Mouse (Mus musculus): ENCODE measurements around the gene Rad23a. TPM values are rescaled to one million over a fixed set of nuclear protein-coding genes. Genes with fewer than 3 reads are reported as not detected.

The Rad23a gene
- polyA plus RNA-seq, 1 experiment from 2014 or later: 88.1 TPM

GRCm38 (mm10) chr8:84788896-84789295 is 51.6 kb downstream of the Rad23a start:
- Histone ChIP-seq H3K4me2 (ENCODE audit: low read length) (peak overlapping the region; percentile 31), H3K4me1 (ENCODE audit: control insufficient read depth, insufficient read depth, low read length) (peaks cover 65% of the 10 kb centered on the region), H3K27me3 (replicated peaks; ENCODE audit: control insufficient read depth, insufficient read depth, low read length) (peaks cover 42% of the 10 kb centered on the region), H3K9me3 (replicated peaks; ENCODE audit: control insufficient read depth, low read length) (no peaks in the 10 kb centered on the region), H3K4me3 (ENCODE audit: low read depth, low read length) (no peak overlapping the region), H3K9ac (ENCODE audit: low read length) (peak overlapping the region; percentile 77; the same call in 1 of the 2 replicates), H3K36me3 (ENCODE audit: control insufficient read depth, insufficient read depth, low read length) (0 out of 2 replicates have a peak, but pooled peaks cover 2% of the 10 kb centered on the region), H3K27ac (ENCODE audit: low read depth, low read length) (peak overlapping the region; percentile 79)
- no peak for DNase-seq (ENCODE audit: low spot score)
- WGBS: 15% methylated on average over 11 of the region's 11 CpGs
- no peak for ATAC-seq

DNA sequence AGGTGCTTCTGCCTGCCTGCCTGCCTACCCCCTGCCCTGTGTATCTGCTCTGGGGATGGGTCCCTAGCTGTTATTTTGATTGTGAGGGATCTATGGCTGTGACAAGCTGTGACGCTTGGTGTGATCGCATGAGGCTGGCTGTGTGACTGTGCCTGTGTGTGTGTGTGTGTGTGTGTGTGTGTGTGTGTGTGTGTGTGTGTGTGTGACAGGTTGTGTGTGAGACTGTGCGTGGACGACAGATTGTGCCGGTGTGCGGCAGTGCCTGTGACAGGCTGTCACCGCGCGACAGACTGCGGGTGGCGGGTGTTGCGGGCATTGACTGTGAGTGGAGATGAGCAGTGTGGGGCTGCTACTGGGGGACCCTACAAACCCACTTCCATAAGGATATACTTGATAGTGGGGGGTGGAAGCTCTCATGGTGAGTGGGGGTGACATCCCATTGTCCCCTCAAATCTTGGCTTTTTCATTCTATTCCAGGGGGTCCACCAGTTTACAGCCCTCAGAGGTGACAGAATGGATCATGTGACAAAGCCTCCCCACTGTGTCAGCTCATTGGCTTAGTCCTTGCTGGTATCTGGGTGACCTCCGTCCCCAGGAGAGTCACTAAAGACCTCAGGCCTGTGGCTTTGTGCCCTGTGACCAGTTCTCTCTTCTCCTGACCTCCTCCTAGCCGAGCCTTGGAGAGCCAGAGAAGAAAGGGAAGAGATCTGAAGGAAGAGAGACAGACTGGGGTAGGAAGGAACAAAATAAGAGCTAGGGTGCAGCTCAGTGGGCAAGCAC is 52.8 kb downstream of the Rad23a start:
- peak overlapping the region; percentile 55 for H3K4me2 ChIP-seq (ENCODE audit: low read length)
- DNase-seq (ENCODE audit: low spot score): no peak
- peak overlapping the region; percentile 78 for H3K27ac ChIP-seq (ENCODE audit: low read depth, low read length)
- peaks cover 64% of the 10 kb centered on the region for H3K4me1 ChIP-seq (ENCODE audit: control insufficient read depth, insufficient read depth, low read length)
- no peak overlapping the region for H3K4me3 ChIP-seq (ENCODE audit: low read depth, low read length)
- WGBS: 12% methylated on average over 14 of the region's 14 CpGs
- ATAC-seq: peak; percentile 57
- peaks cover 48% of the 10 kb centered on the region for H3K27me3 ChIP-seq (replicated peaks; ENCODE audit: control insufficient read depth, insufficient read depth, low read length)
- H3K36me3 ChIP-seq (ENCODE audit: control insufficient read depth, insufficient read depth, low read length): 0 out of 2 replicates have a peak, but pooled peaks cover 2% of the 10 kb centered on the region
- H3K9ac ChIP-seq (ENCODE audit: low read length): peak overlapping the region; percentile 77
- H3K9me3 ChIP-seq (replicated peaks; ENCODE audit: control insufficient read depth, low read length): no peaks in the 10 kb centered on the region

DNA sequence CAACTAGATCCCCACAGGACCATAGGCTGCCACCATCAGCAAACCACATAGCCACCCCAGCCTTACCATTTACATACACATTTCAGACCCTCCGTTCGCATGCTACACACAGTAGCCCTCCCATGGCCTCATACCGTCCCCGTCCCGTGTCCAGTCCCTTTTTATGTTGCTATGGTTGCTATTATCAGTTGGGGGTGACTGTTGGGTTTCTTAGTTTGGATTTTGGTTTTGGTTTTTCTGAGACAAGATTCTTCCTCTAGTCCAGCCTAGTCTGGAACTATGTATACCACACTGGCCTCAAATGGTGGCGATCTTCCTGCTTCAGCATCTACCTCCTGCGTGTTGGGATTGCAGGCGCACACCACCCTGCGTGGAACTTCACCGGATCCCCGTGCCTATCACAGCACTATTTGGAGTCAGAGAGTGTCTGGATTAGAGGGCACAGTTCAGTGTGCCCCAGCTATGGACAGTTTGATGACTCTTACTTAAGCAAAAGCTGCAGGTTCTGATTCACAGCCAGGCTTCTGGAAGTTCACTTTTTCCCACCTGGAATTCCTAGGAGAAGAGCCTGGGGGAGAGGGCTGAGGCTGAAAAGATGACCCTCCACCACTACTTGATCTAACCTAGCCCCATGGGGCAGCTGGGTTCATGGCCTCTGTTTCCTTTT is 53.5 kb downstream of the Rad23a start:
- Histone ChIP-seq H3K27ac (ENCODE audit: low read depth, low read length) (peak overlapping the region; percentile 78), H3K9ac (ENCODE audit: low read length) (peak overlapping the region; percentile 77), H3K27me3 (replicated peaks; ENCODE audit: control insufficient read depth, insufficient read depth, low read length) (peaks cover 55% of the 10 kb centered on the region), H3K4me3 (ENCODE audit: low read depth, low read length) (no peak overlapping the region), H3K36me3 (ENCODE audit: control insufficient read depth, insufficient read depth, low read length) (0 out of 2 replicates have a peak, but pooled peaks cover 2% of the 10 kb centered on the region), H3K9me3 (replicated peaks; ENCODE audit: control insufficient read depth, low read length) (no peaks in the 10 kb centered on the region), H3K4me1 (ENCODE audit: control insufficient read depth, insufficient read depth, low read length) (peaks cover 65% of the 10 kb centered on the region), H3K4me2 (ENCODE audit: low read length) (peak overlapping the region; percentile 55)
- 22% methylated on average over 11 of the region's 11 CpGs for WGBS
- DNase-seq (ENCODE audit: low spot score): no peak
- no peak for ATAC-seq

DNA sequence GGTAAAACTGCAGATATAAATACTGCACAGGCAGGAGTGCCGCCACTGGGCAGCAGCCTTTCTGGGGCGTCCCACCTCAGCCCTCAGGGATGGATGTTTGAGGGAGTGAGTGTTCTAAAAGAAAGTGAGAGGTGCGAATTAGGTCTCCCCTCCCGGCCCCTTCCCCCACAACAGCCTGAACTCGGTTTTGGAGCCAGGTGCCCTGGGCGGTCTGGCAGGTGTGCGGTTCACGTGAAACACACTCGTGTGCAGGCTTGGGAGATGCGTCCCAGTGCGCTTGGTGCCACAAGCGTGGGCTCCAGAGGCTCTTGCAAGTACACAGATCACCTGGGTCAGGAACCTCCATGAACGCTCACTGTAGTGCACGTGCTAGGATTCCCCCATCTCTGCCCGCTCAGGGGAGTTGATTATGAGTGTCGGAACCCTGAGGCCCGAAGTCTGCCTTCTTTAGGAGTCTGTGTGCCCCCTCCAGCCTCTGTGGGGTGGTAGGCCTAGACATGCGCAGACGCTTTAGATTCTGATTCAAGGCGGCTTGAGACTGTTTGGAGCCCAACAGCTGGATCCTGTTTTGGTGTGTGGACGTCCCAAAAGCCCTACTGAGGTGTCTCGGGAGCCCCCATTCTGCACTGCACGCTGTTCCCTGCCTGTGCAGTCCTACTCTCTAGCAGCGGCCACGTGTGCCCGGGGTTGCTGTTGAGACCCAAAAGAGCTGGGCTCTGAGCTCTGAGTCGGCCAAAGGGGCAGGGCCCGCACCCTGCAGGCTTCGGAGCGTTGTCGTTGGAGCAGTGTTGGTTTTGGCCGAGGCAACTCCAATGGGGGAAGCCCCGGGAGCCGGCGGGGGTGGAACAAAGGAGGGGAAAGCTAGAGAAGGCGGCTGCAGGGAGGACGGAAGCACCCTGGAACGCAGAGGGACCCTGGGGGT is 54.4 kb downstream of the Rad23a start:
- peak overlapping the region; percentile 20 for H3K4me3 ChIP-seq (ENCODE audit: low read depth, low read length)
- peaks cover 69% of the 10 kb centered on the region for H3K4me1 ChIP-seq (ENCODE audit: control insufficient read depth, insufficient read depth, low read length)

GRCm38 (mm10) chr8:84785506-84785755 is 55.0 kb downstream of the Rad23a start:
- H3K4me2 ChIP-seq (ENCODE audit: low read length): peak overlapping the region; percentile 55
- peaks cover 65% of the 10 kb centered on the region for H3K4me1 ChIP-seq (ENCODE audit: control insufficient read depth, insufficient read depth, low read length)
- H3K27me3 ChIP-seq (replicated peaks; ENCODE audit: control insufficient read depth, insufficient read depth, low read length): peaks cover 65% of the 10 kb centered on the region
- 13% methylated on average over 11 of the region's 11 CpGs for WGBS
- H3K36me3 ChIP-seq (ENCODE audit: control insufficient read depth, insufficient read depth, low read length): 0 out of 2 replicates have a peak, but pooled peaks cover 2% of the 10 kb centered on the region
- ATAC-seq (no peak), DNase-seq (ENCODE audit: low spot score) (no peak)
- peak overlapping the region; percentile 78 for H3K27ac ChIP-seq (ENCODE audit: low read depth, low read length)
- peak overlapping the region; percentile 20 for H3K4me3 ChIP-seq (ENCODE audit: low read depth, low read length)
- H3K9ac ChIP-seq (ENCODE audit: low read length): peak overlapping the region; percentile 77
- H3K9me3 ChIP-seq (replicated peaks; ENCODE audit: control insufficient read depth, low read length): no peaks in the 10 kb centered on the region

More for the DNA sequence above, 54.4 kb downstream of the Rad23a start:
- H3K27me3 ChIP-seq (replicated peaks; ENCODE audit: control insufficient read depth, insufficient read depth, low read length): peaks cover 63% of the 10 kb centered on the region
- peak overlapping the region; percentile 78 for H3K27ac ChIP-seq (ENCODE audit: low read depth, low read length)
- H3K9ac ChIP-seq (ENCODE audit: low read length): peak overlapping the region; percentile 77
- WGBS: 10% methylated on average over 38 of the region's 38 CpGs
- no peak for ATAC-seq
- H3K9me3 ChIP-seq (replicated peaks; ENCODE audit: control insufficient read depth, low read length): no peaks in the 10 kb centered on the region
- no peak for DNase-seq (ENCODE audit: low spot score)
- H3K36me3 ChIP-seq (ENCODE audit: control insufficient read depth, insufficient read depth, low read length): 0 out of 2 replicates have a peak, but pooled peaks cover 2% of the 10 kb centered on the region
- H3K4me2 ChIP-seq (ENCODE audit: low read length): peak overlapping the region; percentile 55

DNA sequence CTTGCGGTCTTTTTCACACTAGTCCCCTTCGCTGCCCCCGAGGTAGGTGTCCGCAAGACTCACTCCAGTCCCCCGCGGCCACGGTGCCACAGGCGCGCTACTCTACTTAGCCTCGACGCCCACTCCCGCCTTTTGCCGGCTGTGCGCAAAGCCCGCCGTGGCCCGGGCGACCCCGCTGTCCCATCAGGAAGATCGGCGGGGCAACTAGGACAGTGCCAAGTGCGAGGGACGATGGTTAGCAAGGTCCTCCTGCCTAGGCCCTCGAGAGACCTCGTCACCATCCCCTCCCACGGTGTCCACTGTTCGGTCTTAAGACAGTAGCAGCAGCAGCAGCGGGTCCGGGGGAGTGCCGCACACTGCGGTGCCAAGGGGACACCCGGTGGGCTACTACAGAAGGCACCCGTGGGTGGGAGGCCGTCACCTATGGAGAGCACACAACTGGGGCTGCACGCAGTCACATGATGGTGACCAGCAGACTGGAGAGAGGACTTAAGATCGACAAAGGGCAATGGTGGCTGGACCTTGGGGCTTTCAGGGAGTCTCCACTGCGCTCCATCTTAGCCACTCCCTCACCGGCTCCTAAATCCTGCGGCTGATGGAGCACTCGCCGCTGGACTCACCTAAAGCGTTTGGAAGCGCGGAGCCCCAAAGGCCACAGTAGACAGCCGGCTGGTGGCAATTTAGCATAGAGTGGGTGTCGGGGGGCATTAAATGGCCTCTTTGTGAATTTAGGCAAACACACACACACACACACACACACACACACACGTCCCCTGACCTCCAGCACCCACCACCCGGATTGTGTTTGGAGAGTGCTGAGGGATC is 55.6 kb downstream of the Rad23a start:
- H3K27me3 ChIP-seq (replicated peaks; ENCODE audit: control insufficient read depth, insufficient read depth, low read length): peaks cover 62% of the 10 kb centered on the region
- H3K9ac ChIP-seq (ENCODE audit: low read length): peak overlapping the region; percentile 77
- H3K9me3 ChIP-seq (replicated peaks; ENCODE audit: control insufficient read depth, low read length): no peaks in the 10 kb centered on the region
- H3K4me2 ChIP-seq (ENCODE audit: low read length): peak overlapping the region; percentile 55
- 0 out of 2 replicates have a peak, but pooled peaks cover 2% of the 10 kb centered on the region for H3K36me3 ChIP-seq (ENCODE audit: control insufficient read depth, insufficient read depth, low read length)
- peak overlapping the region; percentile 78 for H3K27ac ChIP-seq (ENCODE audit: low read depth, low read length)
- peak overlapping the region; percentile 20 for H3K4me3 ChIP-seq (ENCODE audit: low read depth, low read length)
- ATAC-seq: no peak
- peaks cover 64% of the 10 kb centered on the region for H3K4me1 ChIP-seq (ENCODE audit: control insufficient read depth, insufficient read depth, low read length)
- WGBS: 4% methylated on average over 48 of the region's 48 CpGs
- DNase-seq (ENCODE audit: low spot score): no peak
